Mouse (Mus musculus) hindbrain, embryonic 10.5 days (tissue): ENCODE results near the gene Pex14. TPM values are rescaled to one million over a fixed set of nuclear protein-coding genes. Genes with fewer than 3 reads are reported as not detected.

Source experiments
- DNase-seq: peaks from one replicate; pipeline ENCODE4 v3.0.0-alpha.2; 2017; ENCODE audit warnings: low spot score
- H3K27ac ChIP-seq: fragments of 300-500 bp; sonication (generic); 2 replicates; pipeline ENCODE4 v1.5.1; 2016; ENCODE audit warnings: mild to moderate bottlenecking, moderate library complexity
- H3K27me3 ChIP-seq: fragments of 300-500 bp; sonication (generic); 2 replicates; pipeline ENCODE4 v1.6.1; 2016; ENCODE audit warnings: mild to moderate bottlenecking; ENCODE audit not compliant: poor library complexity, insufficient read depth, severe bottlenecking
- H3K36me3 ChIP-seq: fragments of 300-500 bp; sonication (generic); 2 replicates; pipeline ENCODE4 v1.6.1; 2016; ENCODE audit warnings: mild to moderate bottlenecking, moderate library complexity
- H3K4me1 ChIP-seq: fragments of 300-500 bp; sonication (generic); replicated peaks from 2 replicates; pipeline ENCODE4 v1.6.1; 2016; ENCODE audit warnings: mild to moderate bottlenecking
- H3K4me3 ChIP-seq: fragments of 300-500 bp; sonication (generic); 2 replicates; pipeline ENCODE4 v1.5.1; 2016; ENCODE audit warnings: mild to moderate bottlenecking, moderate library complexity
- H3K9me3 ChIP-seq: fragments of 300-500 bp; sonication (generic); 2 replicates; pipeline ENCODE4 v1.6.1; 2016; ENCODE audit warnings: mild to moderate bottlenecking, moderate library complexity
- WGBS: fragments of 180-500 bp; shearing (Covaris S2); methylation state at CpG from one replicate; pipeline ENCODE4 v1.1.7; 2016; 5-methylcytosine and 5-hydroxymethylcytosine counted together
- polyA plus RNA-seq: library from polyadenylated mRNA; unstranded; fragments of >200 nt; fragmentation: Nextera tagmentation; extraction: Ambion mirVana; gene quantifications from 2 replicates; pipeline ENCODE4 v1.2.1, GENCODE M21; 2016

Pex14 gene
- polyA plus RNA-seq, 1 experiment from 2014 or later: 60.8 TPM

- no peak overlapping the region for H3K27ac ChIP-seq
- H3K36me3 ChIP-seq: peaks cover 35% of the 10 kb centered on the region
- H3K27me3 ChIP-seq: no peaks in the 10 kb centered on the region
- H3K4me3 ChIP-seq: no peak overlapping the region
- no peak for DNase-seq
- 92% methylated on average over 8 of the region's 8 CpGs for whole genome bisulfite sequencing
- H3K9me3 ChIP-seq: no peaks in the 10 kb centered on the region
- no peaks in the 10 kb centered on the region for H3K4me1 ChIP-seq
These were observed 8.3 kb downstream of the Pex14 start for GRCm38 (mm10) chr4:149091364-149091763.

GRCm38 (mm10) chr4:149085381-149085780 lies 14.3 kb downstream of the Pex14 start:
- WGBS: 87% methylated on average over 5 of the region's 5 CpGs
- Histone ChIP-seq H3K27ac (no peak overlapping the region), H3K27me3 (no peaks in the 10 kb centered on the region)

GRCm38 (mm10) chr4:149081528-149081927 lies 18.1 kb downstream of the Pex14 start:
- no peaks in the 10 kb centered on the region for H3K27me3 ChIP-seq
- no peak overlapping the region for H3K4me3 ChIP-seq
- H3K4me1 ChIP-seq: peaks cover 26% of the 10 kb centered on the region
- no peak overlapping the region for H3K27ac ChIP-seq
- no peak for DNase-seq
- H3K9me3 ChIP-seq: no peaks in the 10 kb centered on the region
- 0 out of 2 replicates have a peak, but pooled peaks cover 4% of the 10 kb centered on the region for H3K36me3 ChIP-seq
- WGBS: 83% methylated on average over 17 of the region's 17 CpGs

More at GRCm38 (mm10) chr4:149085381-149085780, 14.3 kb downstream of the Pex14 start:
- DNase-seq: no peak
- Histone ChIP-seq H3K4me1 (peaks cover 9% of the 10 kb centered on the region; the same call in 1 of the 2 replicates), H3K4me3 (no peak overlapping the region), H3K36me3 (no peaks in the 10 kb centered on the region), H3K9me3 (no peaks in the 10 kb centered on the region)

GRCm38 (mm10) chr4:149080111-149080510 lies 19.6 kb downstream of the Pex14 start:
- H3K4me1 ChIP-seq: peaks cover 37% of the 10 kb centered on the region
- 90% methylated on average over 8 of the region's 8 CpGs for WGBS
- H3K36me3 ChIP-seq: peaks cover 11% of the 10 kb centered on the region
- H3K4me3 ChIP-seq: no peak overlapping the region
- no peaks in the 10 kb centered on the region for H3K27me3 ChIP-seq
- H3K27ac ChIP-seq: no peak overlapping the region
- DNase-seq: no peak
- no peaks in the 10 kb centered on the region for H3K9me3 ChIP-seq

- no peak for DNase-seq
- Histone ChIP-seq H3K4me3 (no peak overlapping the region), H3K27me3 (no peaks in the 10 kb centered on the region), H3K27ac (no peak overlapping the region), H3K4me1 (peaks cover 37% of the 10 kb centered on the region), H3K9me3 (no peaks in the 10 kb centered on the region), H3K36me3 (peaks cover 16% of the 10 kb centered on the region)
- 88% methylated on average over 6 of the region's 6 CpGs for WGBS
These were observed 20.0 kb downstream of the Pex14 start for GRCm38 (mm10) chr4:149079629-149080028.

- Histone ChIP-seq H3K27me3 (no peaks in the 10 kb centered on the region), H3K4me1 (peaks cover 34% of the 10 kb centered on the region), H3K36me3 (peaks cover 26% of the 10 kb centered on the region), H3K27ac (no peak overlapping the region), H3K9me3 (no peaks in the 10 kb centered on the region), H3K4me3 (no peak overlapping the region)
- 58% methylated on average over 4 of the region's 4 CpGs for WGBS
- DNase-seq: no peak
These were observed 21.4 kb downstream of the Pex14 start for GRCm38 (mm10) chr4:149078261-149078660.

GRCm38 (mm10) chr4:149075871-149076575 lies 23.7 kb downstream of the Pex14 start:
- Histone ChIP-seq H3K27ac (0 out of 2 replicates have a peak overlapping the region, but pooled peaks have one; percentile 31), H3K4me1 (peaks cover 27% of the 10 kb centered on the region), H3K4me3 (no peak overlapping the region), H3K36me3 (peaks cover 40% of the 10 kb centered on the region), H3K27me3 (no peaks in the 10 kb centered on the region), H3K9me3 (no peaks in the 10 kb centered on the region)
- WGBS: 31% methylated on average over 10 of the region's 10 CpGs
- DNase-seq: peak; percentile 70

GRCm38 (mm10) chr4:149075073-149075472 lies 24.6 kb downstream of the Pex14 start:
- Histone ChIP-seq H3K4me1 (peaks cover 36% of the 10 kb centered on the region), H3K27me3 (no peaks in the 10 kb centered on the region), H3K4me3 (no peak overlapping the region), H3K36me3 (peaks cover 38% of the 10 kb centered on the region), H3K9me3 (no peaks in the 10 kb centered on the region), H3K27ac (no peak overlapping the region)
- WGBS: 96% methylated on average over 13 of the region's 13 CpGs
- no peak for DNase-seq

GRCm38 (mm10) chr4:149066672-149067551 lies 32.8 kb downstream of the Pex14 start:
- no peaks in the 10 kb centered on the region for H3K9me3 ChIP-seq
- H3K4me1 ChIP-seq: peaks cover 41% of the 10 kb centered on the region
- no peak for DNase-seq
- no peak overlapping the region for H3K4me3 ChIP-seq
- no peaks in the 10 kb centered on the region for H3K27me3 ChIP-seq
- peaks cover 27% of the 10 kb centered on the region for H3K36me3 ChIP-seq
- 86% methylated on average over 22 of the region's 22 CpGs for WGBS
- H3K27ac ChIP-seq: no peak overlapping the region

- Histone ChIP-seq H3K36me3 (peaks cover 23% of the 10 kb centered on the region), H3K27me3 (no peaks in the 10 kb centered on the region), H3K4me3 (no peak overlapping the region), H3K9me3 (no peaks in the 10 kb centered on the region), H3K27ac (no peak overlapping the region), H3K4me1 (peaks cover 41% of the 10 kb centered on the region)
- DNase-seq: no peak
- WGBS: 89% methylated on average over 23 of the region's 23 CpGs
These were observed 35.4 kb downstream of the Pex14 start for GRCm38 (mm10) chr4:149064061-149064854.

- WGBS: 61% methylated on average over 21 of the region's 21 CpGs
- Histone ChIP-seq H3K4me3 (no peak overlapping the region), H3K27me3 (no peaks in the 10 kb centered on the region), H3K4me1 (peaks cover 53% of the 10 kb centered on the region), H3K9me3 (no peaks in the 10 kb centered on the region), H3K27ac (no peak overlapping the region), H3K36me3 (peaks cover 12% of the 10 kb centered on the region)
- DNase-seq: no peak
These were observed 37.0 kb downstream of the Pex14 start for GRCm38 (mm10) chr4:149062406-149063318.

GRCm38 (mm10) chr4:149061432-149061718 lies 38.3 kb downstream of the Pex14 start:
- 74% methylated on average over 13 of the region's 13 CpGs for WGBS
- DNase-seq: no peak
- H3K36me3 ChIP-seq: peaks cover 2% of the 10 kb centered on the region; the same call in 1 of the 2 replicates
- no peak overlapping the region for H3K27ac ChIP-seq
- H3K4me3 ChIP-seq: no peak overlapping the region
- no peaks in the 10 kb centered on the region; the same call in 1 of the 2 replicates for H3K27me3 ChIP-seq
- peaks cover 64% of the 10 kb centered on the region for H3K4me1 ChIP-seq
- H3K9me3 ChIP-seq: no peaks in the 10 kb centered on the region
